Mouse (Mus musculus): ENCODE data around the gene Tep1.
"Not testable (repeated sequence)": the region's sequence is repeated elsewhere in the genome, so short reads cannot be mapped to it uniquely, and the experiment has no call there.

Gene Tep1

GRCm38 (mm10) chr14:50869889-50870804 lies at the start of gene Tep1:
TSS of gene Tep1 (minus strand) at chr14:50870560.
- DNase-seq (ENCODE audit: low spot score in 2 of 2), result peak; percentile 54 to 76

- DNase-seq (ENCODE audit: low spot score in 2 of 2), result no peak
These were observed 41.0 kb upstream of the Tep1 start for GRCm38 (mm10) chr14:50911356-50911755.

- no peak for DNase-seq (ENCODE audit: low spot score in 2 of 2)
These were observed 37.8 kb upstream of the Tep1 start for GRCm38 (mm10) chr14:50908126-50908525.

GRCm38 (mm10) chr14:50905327-50905726 lies 35.0 kb upstream of the Tep1 start:
- DNase-seq (ENCODE audit: low spot score in 2 of 2), result not testable (repeated sequence)

GRCm38 (mm10) chr14:50904828-50905129 lies 34.4 kb upstream of the Tep1 start:
- DNase-seq (ENCODE audit: low spot score in 2 of 2), result no peak

GRCm38 (mm10) chr14:50903973-50904827 lies 33.8 kb upstream of the Tep1 start:
- DNase-seq (ENCODE audit: low spot score in 2 of 2), result no peak

- DNase-seq (ENCODE audit: low spot score in 2 of 2), result not testable (repeated sequence)
These were observed 27.6 kb upstream of the Tep1 start for GRCm38 (mm10) chr14:50897992-50898391.

- no peak for DNase-seq (ENCODE audit: low spot score in 2 of 2)
These were observed 27.0 kb upstream of the Tep1 start, which contains the start of gene Klhl33 for GRCm38 (mm10) chr14:50897374-50897765. TSS of gene Klhl33 (minus strand) at chr14:50897507.

GRCm38 (mm10) chr14:50896747-50897373 lies 26.5 kb upstream of the Tep1 start:
- DNase-seq (ENCODE audit: low spot score in 2 of 2), result peak in 1 of 2 experiments; percentile 7

- DNase-seq (ENCODE audit: low spot score in 2 of 2), result peak; percentile 33 to 62
These were observed 25.8 kb upstream of the Tep1 start for GRCm38 (mm10) chr14:50895985-50896746.

GRCm38 (mm10) chr14:50895407-50895806 lies 25.0 kb upstream of the Tep1 start:
- no peak for DNase-seq (ENCODE audit: low spot score in 2 of 2)

GRCm38 (mm10) chr14:50892541-50893459 lies 22.4 kb upstream of the Tep1 start:
- no peak for DNase-seq (ENCODE audit: low spot score in 2 of 2)

- no peak for DNase-seq (ENCODE audit: low spot score in 2 of 2)
These were observed 21.7 kb upstream of the Tep1 start for GRCm38 (mm10) chr14:50892091-50892490.

GRCm38 (mm10) chr14:50891621-50892020 lies 21.3 kb upstream of the Tep1 start:
- DNase-seq (ENCODE audit: low spot score in 2 of 2), result no peak

GRCm38 (mm10) chr14:50876236-50876950 lies 6.0 kb upstream of the Tep1 start:
- no peak for DNase-seq (ENCODE audit: low spot score in 2 of 2)

- no peak for DNase-seq (ENCODE audit: low spot score in 2 of 2)
These were observed 5.4 kb upstream of the Tep1 start for GRCm38 (mm10) chr14:50875591-50876230.

- no peak for DNase-seq (ENCODE audit: low spot score in 2 of 2)
These were observed 4.8 kb upstream of the Tep1 start for GRCm38 (mm10) chr14:50875175-50875574.

GRCm38 (mm10) chr14:50871284-50871683 lies 924 bp upstream of the Tep1 start:
- no peak for DNase-seq (ENCODE audit: low spot score in 2 of 2)

- no peak for DNase-seq (ENCODE audit: low spot score in 2 of 2)
These were observed 414 bp upstream of the Tep1 start for GRCm38 (mm10) chr14:50870805-50871143.

Measured in urinary bladder, adult 18-20 months (tissue).